Mouse (Mus musculus) adrenal gland, postnatal 4 days (tissue): ENCODE measurements around the gene Hadha. TPM values are rescaled to one million over a fixed set of nuclear protein-coding genes. Genes with fewer than 3 reads are reported as not detected.

Experiments
- DNase-seq, 2 experiments: peaks; one replicate each; pipeline ENCODE4 v3.0.0; 2021 to 2022; ENCODE audit warnings: low spot score in 2 of 2, mixed read lengths in 2 of 2
- microRNA-seq: library from miRNA; unstranded; fragments of <30 nt; microRNA quantifications from one replicate; pipeline ENCODE4 v1.2.0, GENCODE M21; 2021
- total RNA-seq, 2 experiments: library from RNA; stranded (reverse); gene quantifications; 2 replicates each; pipeline ENCODE4 v1.2.3; 2021

The Hadha gene
- total RNA-seq, 2 experiments from 2014 or later: 374 to 422 TPM

DNA sequence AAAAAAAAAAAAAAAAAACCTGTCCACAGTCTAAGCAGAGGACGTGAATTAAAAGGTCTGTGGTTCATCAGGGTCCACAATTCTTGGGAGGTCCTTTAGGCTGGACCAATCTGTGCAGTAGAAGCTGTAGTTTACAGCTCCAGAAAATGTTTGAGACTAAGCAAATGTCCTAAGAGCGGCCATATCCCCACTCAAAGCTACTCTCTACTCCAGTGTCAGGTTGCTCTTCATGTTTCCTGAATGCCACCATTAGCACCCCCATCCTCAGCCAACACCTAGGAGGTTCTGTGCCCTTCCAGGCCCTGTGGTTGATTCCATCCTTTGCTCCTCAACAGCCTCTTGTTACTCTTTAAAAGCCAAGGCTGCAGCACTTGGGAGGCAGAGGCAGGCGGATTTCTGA lies 82.6 kb downstream of the Hadha start:
- DNase-seq: no peak

DNA sequence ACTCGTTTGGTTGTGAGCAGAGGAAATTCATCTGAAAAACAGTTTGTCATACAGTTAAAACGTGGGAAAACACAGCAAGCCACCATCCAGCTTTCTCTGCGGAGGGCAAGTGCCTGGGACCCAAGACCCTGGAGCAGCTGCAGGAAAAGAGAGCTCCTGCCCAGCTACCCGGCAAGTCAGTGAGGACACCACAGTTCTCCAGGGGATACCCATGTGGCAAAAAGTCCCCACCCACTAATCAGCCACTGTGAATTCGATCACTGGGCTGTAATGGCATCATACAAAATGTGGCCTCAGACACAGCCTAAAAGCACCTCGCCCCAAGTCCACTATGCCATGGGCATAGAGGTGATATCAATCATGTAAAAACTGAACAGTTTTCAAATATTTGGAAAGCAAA lies 83.3 kb downstream of the Hadha start:
- no peak for DNase-seq

Small RNA genes within 50 kb of the gene (microRNA-seq; reads per million reads assigned to microRNA genes)
- 1.8 reads per million for gene Mir1960

Other genes starting within 250 kb of the Hadha start
- not detected for gene Il6, start 142.0 kb downstream of the Hadha start, total RNA-seq
- 10 to 100 TPM; 67.7 to 73.3 TPM for gene Tyms, start 81.5 kb downstream of the Hadha start, total RNA-seq
- under 1 TPM; 0.08 to 0.23 TPM for gene Garem2, start 50.0 kb downstream of the Hadha start, total RNA-seq
- not detected for gene 3110082J24Rik, start 49.1 kb downstream of the Hadha start, total RNA-seq
- gene Hadhb, start 86 bp upstream of the Hadha start, total RNA-seq: 100 to 1,000 TPM; 407 to 479 TPM
- under 1 TPM in 1 of 2 experiments, not detected in 1; 0.34 TPM for gene Adgrf3, start 50.6 kb upstream of the Hadha start, total RNA-seq
- 10 to 100 TPM; 27.2 to 30.9 TPM for gene Selenoi, start 77.4 kb upstream of the Hadha start, total RNA-seq
- gene Drc1, start 126.2 kb upstream of the Hadha start, total RNA-seq: 1 to 10 TPM in 1 of 2 experiments, under 1 TPM in 1; 0.76 to 1.6 TPM